ENCODE assay signal across 13 mouse cellular contexts in genomic region chr13:103014631-103015030, GRCm38 (mm10).
A peak's percentile ranks its signal among the peaks of the same experiment; 100 is the strongest.
DNase-seq lines count a peak whose midpoint lies in the region; ATAC-seq lines count a peak whose summit lies in the region.
"Had no signal": no experiment of that assay in that cellular context is flagged by ENCODE, and none has a peak within 500 bp of the region (broad histone marks: within the 10 kb centered on the region; RNA-seq: fewer than 3 reads in every experiment).

No protein-coding gene starts in this region.

- H3K36me3 ChIP-seq in hindbrain, embryonic 10.5 days = no peaks in the 10 kb centered on the region
- no peaks in the 10 kb centered on the region for H3K36me3 ChIP-seq in hindbrain, embryonic 13.5 days
- H3K36me3 ChIP-seq in heart, embryonic 12.5 days = peaks cover 7% of the 10 kb centered on the region
- H3K36me3 ChIP-seq: forebrain, embryonic 10.5 days had no signal

- no peak for ATAC-seq in hindbrain, embryonic 13.5 days (ENCODE audit: low FRiP score)
- no peak for ATAC-seq in heart, embryonic 12.5 days (ENCODE audit: insufficient number of reproducible peaks, low FRiP score)
- ATAC-seq: activated CD4-positive, CD25-positive, alpha-beta regulatory T cell, adult 4 months had no signal

- H3K4me2 ChIP-seq in hindbrain, embryonic 13.5 days = no peak overlapping the region
- no peak overlapping the region for H3K4me2 ChIP-seq in heart, embryonic 12.5 days
- H3K4me2 ChIP-seq: lung, embryonic 14.5 days had no signal

- H3K9ac ChIP-seq in hindbrain, embryonic 13.5 days = no peak overlapping the region
- no peak overlapping the region for H3K9ac ChIP-seq in heart, embryonic 12.5 days
- H3K9ac ChIP-seq: lung, embryonic 14.5 days had no signal

- H3K9me3 ChIP-seq in hindbrain, embryonic 10.5 days = peaks cover 3% of the 10 kb centered on the region; the same call in 1 of the 2 replicates
- H3K9me3 ChIP-seq in hindbrain, embryonic 13.5 days = no peaks in the 10 kb centered on the region
- H3K9me3 ChIP-seq in heart, embryonic 12.5 days (replicated peaks) = no peaks in the 10 kb centered on the region; the same call in 1 of the 2 replicates
- H3K9me3 ChIP-seq: forebrain, embryonic 10.5 days had no signal

- H3K27me3 ChIP-seq in hindbrain, embryonic 10.5 days (ENCODE audit: insufficient read depth, poor library complexity, severe bottlenecking) = no peaks in the 10 kb centered on the region
- H3K27me3 ChIP-seq in hindbrain, embryonic 13.5 days = no peaks in the 10 kb centered on the region
- H3K27me3 ChIP-seq in heart, embryonic 12.5 days (replicated peaks) = no peaks in the 10 kb centered on the region

- 37% methylated on average over 6 of the region's 6 CpGs for WGBS in hindbrain, embryonic 10.5 days
- 37% methylated on average over 6 of the region's 6 CpGs for WGBS in hindbrain, embryonic 13.5 days
- WGBS in heart, embryonic 12.5 days = 55% methylated on average over 6 of the region's 6 CpGs

- DNase-seq in hindbrain, embryonic 10.5 days (ENCODE audit: low spot score) = no peak
- peak; percentile 7 for DNase-seq in lung, postnatal 14 days
- no peak for DNase-seq in lung, adult 18-20 months
- DNase-seq in skeletal muscle tissue, adult 2 months (ENCODE audit: low read depth, low spot score) = peak; percentile 7
- DNase-seq in urinary bladder, postnatal 36 days (ENCODE audit: low spot score in 2 of 2) = no peak
- DNase-seq: gastrocnemius, postnatal 25 days; lung, embryonic 14.5 days; right cerebral cortex, postnatal 4 days; thymus, postnatal 14 days had no signal

- peak overlapping the region; percentile 41 for H3K27ac ChIP-seq in hindbrain, embryonic 10.5 days
- no peak overlapping the region for H3K27ac ChIP-seq in hindbrain, embryonic 13.5 days
- H3K27ac ChIP-seq in heart, embryonic 12.5 days (ENCODE audit: poor library complexity, severe bottlenecking) = peak overlapping the region; percentile 70
- H3K27ac ChIP-seq: forebrain, embryonic 10.5 days had no signal

- H3K4me3 ChIP-seq in hindbrain, embryonic 10.5 days = no peak overlapping the region
- H3K4me3 ChIP-seq in hindbrain, embryonic 13.5 days = no peak overlapping the region
- H3K4me3 ChIP-seq in heart, embryonic 12.5 days = no peak overlapping the region
- H3K4me3 ChIP-seq: forebrain, embryonic 10.5 days had no signal

- H3K4me1 ChIP-seq in hindbrain, embryonic 10.5 days (replicated peaks) = peaks cover 15% of the 10 kb centered on the region
- peaks cover 4% of the 10 kb centered on the region; the same call in 1 of the 2 replicates for H3K4me1 ChIP-seq in hindbrain, embryonic 13.5 days (replicated peaks)
- peaks cover 17% of the 10 kb centered on the region for H3K4me1 ChIP-seq in heart, embryonic 12.5 days (replicated peaks)

Comparison
In these comparisons a context has a peak if more than half of its experiments do, and no peak if none do; other contexts are left out.
1. DNase-seq: peak in lung, postnatal 14 days (single experiment) and skeletal muscle tissue, adult 2 months (single experiment); none in hindbrain, embryonic 10.5 days (single experiment), lung, adult 18-20 months (0 of 2) and urinary bladder, postnatal 36 days (0 of 2).